Mouse (Mus musculus): ENCODE data around the gene Dchs1. TPM values are rescaled to one million over a fixed set of nuclear protein-coding genes. Genes with fewer than 3 reads are reported as not detected.

Gene Dchs1
- polyA plus RNA-seq, 1 experiment, result 1.0 TPM

DNA sequence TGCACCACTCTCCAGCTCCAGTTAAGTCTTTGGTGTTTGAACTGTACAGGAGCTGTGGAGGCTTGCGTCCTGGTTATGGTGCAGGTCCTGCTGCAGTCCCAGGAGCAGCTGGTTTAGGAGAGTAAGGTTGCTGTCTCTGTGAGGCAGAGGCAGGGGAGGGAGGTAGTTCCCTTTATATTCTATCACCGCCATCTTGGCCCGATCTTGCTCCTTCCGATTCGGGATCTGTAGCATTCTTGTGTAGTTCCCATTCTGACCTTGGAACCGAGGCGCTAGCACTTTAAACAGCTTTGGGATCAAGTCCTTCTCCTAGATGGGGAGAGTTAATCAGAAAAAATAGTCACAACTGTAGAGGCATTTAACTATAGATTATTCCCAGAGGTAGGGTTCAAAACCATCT is 22.4 kb upstream of the Dchs1 start:
- Histone ChIP-seq H3K4me3 (ENCODE audit: insufficient read depth, low read length) (peak overlapping the region; percentile 95), H3K4me1 (ENCODE audit: control insufficient read depth, insufficient read depth, low read length) (peaks cover 19% of the 10 kb centered on the region), H3K27ac (ENCODE audit: insufficient read depth, low read depth, low read length) (peak overlapping the region; percentile 75)
- no peak for TF ChIP-seq CTCF (IDR thresholded peaks at IDR 0.05; ENCODE audit: low read depth, low read length)
- TF ChIP-seq POLR2A (IDR thresholded peaks at IDR 0.05; ENCODE audit: borderline replicate concordance, low read depth, low read length), result no peak

DNA sequence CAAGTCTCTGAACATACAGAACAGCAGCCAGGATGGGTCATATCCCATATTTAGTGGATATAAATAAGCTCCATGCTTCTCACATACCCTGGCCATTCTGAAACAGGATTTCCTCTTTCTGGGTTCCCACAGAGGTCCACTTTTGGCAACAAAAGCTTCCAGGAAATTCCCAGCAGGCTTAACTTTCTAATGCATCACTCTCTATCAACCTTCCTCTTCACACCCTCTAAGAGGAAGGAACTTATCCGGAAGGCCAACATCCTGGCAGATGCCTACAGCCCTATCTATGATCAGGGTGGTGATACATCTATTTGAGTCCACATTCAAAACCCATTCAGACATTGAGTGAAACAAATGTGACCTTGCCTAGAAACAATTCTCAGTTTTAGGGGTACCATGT is 20.9 kb upstream of the Dchs1 start:
- no peak overlapping the region for H3K27ac ChIP-seq (ENCODE audit: insufficient read depth, low read depth, low read length)
- peaks cover 25% of the 10 kb centered on the region for H3K4me1 ChIP-seq (ENCODE audit: control insufficient read depth, insufficient read depth, low read length)
- no peak overlapping the region for H3K4me3 ChIP-seq (ENCODE audit: insufficient read depth, low read length)
- TF ChIP-seq CTCF (IDR thresholded peaks at IDR 0.05; ENCODE audit: low read depth, low read length), result no peak
- TF ChIP-seq POLR2A (IDR thresholded peaks at IDR 0.05; ENCODE audit: borderline replicate concordance, low read depth, low read length), result no peak

DNA sequence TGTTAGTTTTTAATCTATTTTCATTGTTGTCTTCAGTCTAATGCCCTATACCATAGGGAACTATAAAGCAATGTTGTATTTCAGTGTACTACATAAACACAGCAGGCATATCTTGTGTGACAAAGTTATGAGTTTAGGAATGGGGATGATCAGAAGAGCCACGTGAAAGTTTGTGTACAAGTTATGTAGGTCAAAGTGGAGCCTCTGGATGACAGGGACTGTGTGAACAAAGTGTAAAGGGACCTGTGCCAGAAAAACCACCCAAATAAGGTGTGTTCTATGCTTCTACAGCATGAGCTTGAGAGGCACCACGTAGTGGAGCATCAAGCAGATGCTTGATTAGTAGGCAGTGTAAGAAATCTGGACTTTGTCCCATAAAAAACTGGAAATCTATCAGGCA is 19.3 kb upstream of the Dchs1 start:
- H3K4me1 ChIP-seq (ENCODE audit: control insufficient read depth, insufficient read depth, low read length), result peaks cover 33% of the 10 kb centered on the region
- H3K4me3 ChIP-seq (ENCODE audit: insufficient read depth, low read length), result no peak overlapping the region
- no peak overlapping the region for H3K27ac ChIP-seq (ENCODE audit: insufficient read depth, low read depth, low read length)
- no peak for TF ChIP-seq CTCF (IDR thresholded peaks at IDR 0.05; ENCODE audit: low read depth, low read length)
- TF ChIP-seq POLR2A (IDR thresholded peaks at IDR 0.05; ENCODE audit: borderline replicate concordance, low read depth, low read length), result no peak

DNA sequence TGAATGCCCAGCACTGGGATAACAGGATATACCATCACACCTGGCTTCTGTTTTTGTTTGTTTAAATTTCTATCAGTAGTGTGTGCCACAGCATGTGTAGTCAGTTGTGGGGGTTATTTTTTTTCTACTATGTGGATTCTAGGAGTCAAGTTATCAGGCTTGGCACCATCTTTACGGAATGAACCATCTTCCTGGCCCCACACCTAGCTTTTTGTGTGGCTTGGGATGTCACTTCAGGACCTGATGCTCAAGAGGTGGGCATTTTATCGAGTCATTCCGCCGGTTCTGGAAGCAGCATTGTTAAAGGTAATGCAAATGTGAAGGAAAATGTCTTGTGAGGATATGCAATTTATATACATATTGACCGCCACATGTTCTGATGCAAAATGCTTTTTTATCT is 18.7 kb upstream of the Dchs1 start:
- Histone ChIP-seq H3K4me3 (ENCODE audit: insufficient read depth, low read length) (no peak overlapping the region), H3K4me1 (ENCODE audit: control insufficient read depth, insufficient read depth, low read length) (peaks cover 33% of the 10 kb centered on the region), H3K27ac (ENCODE audit: insufficient read depth, low read depth, low read length) (no peak overlapping the region)
- TF ChIP-seq CTCF (IDR thresholded peaks at IDR 0.05; ENCODE audit: low read depth, low read length), result no peak
- no peak for TF ChIP-seq POLR2A (IDR thresholded peaks at IDR 0.05; ENCODE audit: borderline replicate concordance, low read depth, low read length)

DNA sequence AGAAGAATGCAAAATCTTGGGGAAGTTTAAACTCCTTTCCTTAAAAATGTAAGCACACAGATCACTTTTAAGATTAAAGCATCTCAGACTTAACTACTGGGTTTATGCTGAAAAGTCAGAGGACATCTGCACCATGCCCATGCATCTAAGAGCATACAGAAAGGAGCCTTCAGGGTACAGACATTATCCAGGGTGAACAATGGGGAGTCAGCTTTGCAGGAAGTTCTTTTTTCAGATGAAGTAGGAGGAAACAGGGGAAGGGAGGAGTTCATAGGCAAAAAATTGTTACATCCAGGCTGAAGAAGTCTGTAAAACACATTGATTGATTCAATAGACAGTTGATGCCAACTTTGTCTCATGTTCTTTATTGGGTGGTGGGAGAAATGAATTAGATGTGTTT is 16.0 kb upstream of the Dchs1 start:
- TF ChIP-seq POLR2A (IDR thresholded peaks at IDR 0.05; ENCODE audit: borderline replicate concordance, low read depth, low read length) (no peak), CTCF (IDR thresholded peaks at IDR 0.05; ENCODE audit: low read depth, low read length) (no peak)
- Histone ChIP-seq H3K27ac (ENCODE audit: insufficient read depth, low read depth, low read length) (no peak overlapping the region), H3K4me3 (ENCODE audit: insufficient read depth, low read length) (no peak overlapping the region), H3K4me1 (ENCODE audit: control insufficient read depth, insufficient read depth, low read length) (peaks cover 19% of the 10 kb centered on the region)

DNA sequence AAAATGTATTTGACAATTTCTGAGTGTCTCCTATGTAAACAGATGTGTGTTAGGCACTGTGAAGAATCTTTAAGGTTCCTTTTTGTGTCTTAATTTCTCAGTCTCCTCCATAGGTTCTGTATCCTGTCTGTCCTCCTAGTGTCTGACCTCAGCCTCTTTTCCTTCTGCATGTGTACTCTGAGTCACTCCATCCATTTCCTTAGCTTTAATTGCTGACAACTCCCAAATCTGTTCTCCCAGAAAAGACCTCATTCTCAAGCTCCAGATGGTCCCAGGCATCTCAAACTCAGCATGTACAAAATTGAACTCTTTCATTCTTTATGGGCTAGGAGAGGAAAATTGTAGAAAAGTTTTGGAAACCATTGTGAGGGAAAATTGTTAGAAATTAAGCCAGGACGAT is 15.3 kb upstream of the Dchs1 start:
- TF ChIP-seq CTCF (IDR thresholded peaks at IDR 0.05; ENCODE audit: low read depth, low read length) (no peak), POLR2A (IDR thresholded peaks at IDR 0.05; ENCODE audit: borderline replicate concordance, low read depth, low read length) (no peak)
- Histone ChIP-seq H3K4me3 (ENCODE audit: insufficient read depth, low read length) (no peak overlapping the region), H3K27ac (ENCODE audit: insufficient read depth, low read depth, low read length) (no peak overlapping the region), H3K4me1 (ENCODE audit: control insufficient read depth, insufficient read depth, low read length) (peaks cover 15% of the 10 kb centered on the region)

DNA sequence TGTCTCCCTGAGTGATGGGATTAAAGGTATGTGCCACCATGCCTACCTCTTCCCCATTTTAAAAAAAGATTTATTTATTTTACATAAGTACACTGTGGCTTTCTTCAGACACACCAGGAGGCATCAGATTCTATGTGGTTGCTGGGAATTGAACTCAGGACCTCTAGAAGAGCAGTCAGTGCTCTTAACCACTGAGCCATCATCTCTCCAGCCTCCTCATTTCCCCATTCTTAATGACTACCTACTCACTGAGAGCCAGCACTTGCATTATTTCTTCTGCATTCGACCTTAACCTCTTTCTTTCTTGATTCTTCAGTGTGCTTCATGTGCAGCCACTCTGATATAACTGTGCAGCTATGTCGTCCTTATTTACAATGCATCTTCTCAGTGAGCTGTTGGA is 14.9 kb upstream of the Dchs1 start:
- H3K4me3 ChIP-seq (ENCODE audit: insufficient read depth, low read length), result no peak overlapping the region
- TF ChIP-seq CTCF (IDR thresholded peaks at IDR 0.05; ENCODE audit: low read depth, low read length), result no peak
- TF ChIP-seq POLR2A (IDR thresholded peaks at IDR 0.05; ENCODE audit: borderline replicate concordance, low read depth, low read length), result no peak
- no peak overlapping the region for H3K27ac ChIP-seq (ENCODE audit: insufficient read depth, low read depth, low read length)
- peaks cover 15% of the 10 kb centered on the region for H3K4me1 ChIP-seq (ENCODE audit: control insufficient read depth, insufficient read depth, low read length)

DNA sequence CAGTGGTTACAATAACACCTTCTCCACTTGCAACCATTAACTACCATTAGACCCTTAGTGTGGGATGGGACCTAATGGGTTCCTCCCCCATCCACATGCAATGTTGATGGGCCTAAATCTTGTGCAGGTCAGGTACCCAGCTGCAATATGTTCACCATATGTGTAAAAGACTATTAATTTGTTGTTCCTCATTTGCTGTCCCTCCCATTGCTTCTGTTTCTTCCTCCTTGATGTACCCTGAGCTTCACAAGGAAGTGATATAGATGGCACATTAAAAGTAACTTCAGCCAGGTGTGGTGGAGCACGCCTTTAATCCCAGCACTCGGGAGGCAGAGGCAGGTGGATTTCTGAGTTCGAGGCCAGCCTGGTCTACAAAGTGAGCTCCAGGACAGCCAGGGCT is 9.5 kb upstream of the Dchs1 start:
- Histone ChIP-seq H3K27ac (ENCODE audit: insufficient read depth, low read depth, low read length) (no peak overlapping the region), H3K4me3 (ENCODE audit: insufficient read depth, low read length) (no peak overlapping the region), H3K4me1 (ENCODE audit: control insufficient read depth, insufficient read depth, low read length) (0 out of 2 replicates have a peak, but pooled peaks cover 2% of the 10 kb centered on the region)
- TF ChIP-seq CTCF (IDR thresholded peaks at IDR 0.05; ENCODE audit: low read depth, low read length) (no peak), POLR2A (IDR thresholded peaks at IDR 0.05; ENCODE audit: borderline replicate concordance, low read depth, low read length) (no peak)

DNA sequence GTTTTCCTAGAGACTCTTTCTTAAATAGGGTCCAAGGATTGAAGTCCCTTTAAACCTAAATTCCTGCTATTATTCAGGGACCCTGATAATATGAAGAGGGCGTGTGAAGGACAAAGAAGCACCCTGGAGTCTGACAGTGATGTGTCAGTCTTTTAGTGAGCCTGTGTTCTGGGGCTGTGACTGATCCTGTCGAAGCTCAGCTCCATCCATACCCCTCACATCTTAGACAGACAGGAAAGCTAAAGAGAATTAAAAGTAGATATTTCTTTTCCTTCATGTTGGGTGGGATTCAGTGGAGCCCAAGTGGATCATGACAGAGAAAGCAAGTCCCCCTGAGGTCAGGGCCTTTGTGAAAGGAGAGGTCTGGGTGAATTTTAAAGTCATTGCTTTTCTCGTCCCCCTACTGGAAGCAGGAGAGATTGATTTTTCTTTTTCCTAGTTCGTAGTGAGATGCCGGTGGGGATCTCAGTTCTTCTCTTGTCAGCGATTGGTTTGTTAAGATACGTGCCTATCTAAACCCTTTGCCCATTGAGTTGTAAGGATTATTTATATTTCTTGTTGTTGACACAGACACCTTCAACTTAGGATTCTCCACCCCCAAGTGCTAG is 8.4 kb upstream of the Dchs1 start:
- TF ChIP-seq POLR2A (IDR thresholded peaks at IDR 0.05; ENCODE audit: borderline replicate concordance, low read depth, low read length) (no peak), CTCF (IDR thresholded peaks at IDR 0.05; ENCODE audit: low read depth, low read length) (no peak)
- H3K4me1 ChIP-seq (ENCODE audit: control insufficient read depth, insufficient read depth, low read length), result 0 out of 2 replicates have a peak, but pooled peaks cover 2% of the 10 kb centered on the region

DNA sequence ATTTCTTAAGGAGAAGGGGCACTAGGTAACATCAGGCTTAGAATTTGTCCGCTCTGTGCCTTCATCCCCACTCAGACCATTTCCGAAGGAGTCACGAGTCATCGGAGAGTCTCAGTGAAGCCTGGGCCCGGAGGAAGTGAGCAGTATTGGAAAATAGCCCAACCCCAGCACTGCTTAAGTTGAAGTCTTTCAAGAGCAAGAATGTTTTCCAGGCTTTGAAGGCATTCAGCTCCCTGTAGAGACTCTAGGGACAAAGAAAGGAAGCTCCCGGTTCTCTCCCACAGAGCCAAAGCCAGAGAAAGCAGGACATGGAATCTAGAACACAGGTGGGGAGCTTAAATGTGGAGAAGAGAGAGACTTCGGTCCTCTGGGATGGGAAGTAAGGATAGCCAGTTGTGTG is 6.2 kb upstream of the Dchs1 start:
- TF ChIP-seq CTCF (IDR thresholded peaks at IDR 0.05; ENCODE audit: low read depth, low read length), result no peak
- TF ChIP-seq POLR2A (IDR thresholded peaks at IDR 0.05; ENCODE audit: borderline replicate concordance, low read depth, low read length), result no peak
- H3K27ac ChIP-seq (ENCODE audit: insufficient read depth, low read depth, low read length), result no peak overlapping the region
- 0 out of 2 replicates have a peak, but pooled peaks cover 2% of the 10 kb centered on the region for H3K4me1 ChIP-seq (ENCODE audit: control insufficient read depth, insufficient read depth, low read length)
- H3K4me3 ChIP-seq (ENCODE audit: insufficient read depth, low read length), result no peak overlapping the region

More for the DNA sequence above, 8.4 kb upstream of the Dchs1 start:
- no peak overlapping the region for H3K4me3 ChIP-seq (ENCODE audit: insufficient read depth, low read length)
- no peak overlapping the region for H3K27ac ChIP-seq (ENCODE audit: insufficient read depth, low read depth, low read length)

All from bone marrow macrophage, adult 2 months (primary cell).